Mouse (Mus musculus) lung, postnatal 36 days (tissue): ENCODE measurements at regions not wholly inside any gene's neighbourhood (a gene's known extent, or its start where the extent isn't known, plus 50 kb on each side); places are given as distances from the start of the nearest gene placed in this dataset.

Experiments
- DNase-seq: peaks from one replicate; pipeline ENCODE4 v3.0.0; 2022; ENCODE audit warnings: mixed read lengths

GRCm38 (mm10) chr1:76724453-76724852 lies 790.4 kb downstream of the Epha4 start:
- DNase-seq, result peak; percentile 67

- DNase-seq, result no peak
Observed at GRCm38 (mm10) chr1:76737003-76737402, 777.9 kb downstream of the Epha4 start.

- DNase-seq, result no peak
Observed at GRCm38 (mm10) chr1:76737663-76738062, 777.2 kb downstream of the Epha4 start.

- DNase-seq, result no peak
Observed at GRCm38 (mm10) chr1:76772694-76773093, 742.2 kb downstream of the Epha4 start.

GRCm38 (mm10) chr1:76786871-76787270 lies 728.0 kb downstream of the Epha4 start:
- no peak for DNase-seq

- no peak for DNase-seq
Observed at GRCm38 (mm10) chr1:76793438-76793837, 721.5 kb downstream of the Epha4 start.

GRCm38 (mm10) chr1:76819906-76820305 lies 695.0 kb downstream of the Epha4 start:
- no peak for DNase-seq

- DNase-seq, result no peak
Observed at GRCm38 (mm10) chr1:76821610-76822009, 693.3 kb downstream of the Epha4 start.

GRCm38 (mm10) chr1:76829690-76830089 lies 685.2 kb downstream of the Epha4 start:
- peak; percentile 1 for DNase-seq

- DNase-seq, result no peak
Observed at GRCm38 (mm10) chr1:76832311-76832710, 682.6 kb downstream of the Epha4 start.

GRCm38 (mm10) chr1:76835028-76835683 lies 679.7 kb downstream of the Epha4 start:
- DNase-seq, result no peak

- DNase-seq, result no peak
Observed at GRCm38 (mm10) chr1:76849346-76849745, 665.5 kb downstream of the Epha4 start.

- no peak for DNase-seq
Observed at GRCm38 (mm10) chr1:76866304-76866968, 648.5 kb downstream of the Epha4 start.

- no peak for DNase-seq
Observed at GRCm38 (mm10) chr1:76873207-76873606, 641.7 kb downstream of the Epha4 start.

- DNase-seq, result no peak
Observed at GRCm38 (mm10) chr1:76880111-76880782, 634.6 kb downstream of the Epha4 start.

- DNase-seq, result no peak
Observed at GRCm38 (mm10) chr1:76880783-76881145, 634.1 kb downstream of the Epha4 start.

GRCm38 (mm10) chr1:76896152-76896864 lies 618.6 kb downstream of the Epha4 start:
- no peak for DNase-seq

- DNase-seq, result no peak
Observed at GRCm38 (mm10) chr1:76897431-76897830, 617.5 kb downstream of the Epha4 start.

GRCm38 (mm10) chr1:76911472-76911871 lies 603.4 kb downstream of the Epha4 start:
- DNase-seq, result no peak

GRCm38 (mm10) chr1:76919541-76919940 lies 595.3 kb downstream of the Epha4 start:
- no peak for DNase-seq

- no peak for DNase-seq
Observed at GRCm38 (mm10) chr1:76920634-76921033, 594.3 kb downstream of the Epha4 start.

GRCm38 (mm10) chr1:76927041-76927440 lies 587.8 kb downstream of the Epha4 start:
- no peak for DNase-seq

GRCm38 (mm10) chr1:76928035-76928434 lies 586.9 kb downstream of the Epha4 start:
- no peak for DNase-seq
